Mouse (Mus musculus) G1E-ER4 (cell line): ENCODE data around the gene Spn. TPM values are rescaled to one million over a fixed set of nuclear protein-coding genes. Genes with fewer than 3 reads are reported as not detected.

Experiments used
- GATA1 ChIP-seq: IDR thresholded peaks from one replicate; pipeline ENCODE4 v1.8.0; 2012; ENCODE audit warnings: low read length, inconsistent platforms
- polyA plus RNA-seq: library from polyadenylated mRNA; stranded (reverse); fragments of >175 nt; gene quantifications from 2 replicates; pipeline ENCODE4 v1.2.3, GENCODE M21; 2012

Gene Spn
- polyA plus RNA-seq: 104 and 107 TPM in 2 replicates

GRCm38 (mm10) chr7:127137262-127138017, at the start of gene Spn:
TSS of gene Spn (minus strand) at chr7:127137823.
- no peak for TF ChIP-seq GATA1

- TF ChIP-seq GATA1: no peak
Measured at GRCm38 (mm10) chr7:127187351-127187750, 49.7 kb upstream of the Spn start.

- TF ChIP-seq GATA1: no peak
Measured at GRCm38 (mm10) chr7:127185601-127186000, 48.0 kb upstream of the Spn start.

DNA sequence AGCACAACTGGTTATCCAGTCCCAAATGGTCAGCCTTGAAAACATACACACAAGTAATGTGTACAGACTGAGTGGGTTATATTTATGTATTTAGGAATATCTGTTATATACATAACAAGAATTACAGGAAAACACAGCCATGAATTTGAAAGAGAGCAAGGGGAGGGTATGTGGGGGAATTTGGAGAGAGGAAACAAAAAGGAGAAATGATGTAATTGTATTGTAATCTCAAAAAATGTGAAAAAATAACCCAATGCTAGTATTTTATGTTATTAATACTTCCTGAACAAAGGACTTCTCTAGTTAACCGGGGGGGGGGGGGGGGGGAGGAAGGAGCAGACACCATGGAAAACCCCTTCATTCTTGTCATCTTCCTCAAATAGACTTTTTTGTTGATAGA, 47.1 kb upstream of the Spn start:
- no peak for TF ChIP-seq GATA1

DNA sequence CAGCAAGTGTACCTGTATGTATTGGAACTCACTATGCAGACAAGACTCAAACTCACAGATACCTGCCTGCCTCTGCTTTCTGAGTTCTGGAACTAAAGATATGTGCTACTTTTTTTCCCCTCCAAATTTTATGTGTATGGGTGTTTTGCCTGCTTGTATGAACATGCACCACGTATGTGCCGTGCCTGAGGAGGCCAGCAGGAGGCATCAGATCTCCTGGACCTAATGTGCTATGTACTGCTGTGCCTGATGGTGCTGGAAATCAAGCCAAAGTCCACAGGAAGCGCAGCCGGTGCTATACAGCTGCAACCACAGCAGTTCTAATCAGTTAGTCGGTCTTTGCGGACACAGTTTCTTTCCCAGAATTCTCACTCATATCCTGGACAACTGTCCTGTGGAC, 46.2 kb upstream of the Spn start:
- no peak for TF ChIP-seq GATA1

DNA sequence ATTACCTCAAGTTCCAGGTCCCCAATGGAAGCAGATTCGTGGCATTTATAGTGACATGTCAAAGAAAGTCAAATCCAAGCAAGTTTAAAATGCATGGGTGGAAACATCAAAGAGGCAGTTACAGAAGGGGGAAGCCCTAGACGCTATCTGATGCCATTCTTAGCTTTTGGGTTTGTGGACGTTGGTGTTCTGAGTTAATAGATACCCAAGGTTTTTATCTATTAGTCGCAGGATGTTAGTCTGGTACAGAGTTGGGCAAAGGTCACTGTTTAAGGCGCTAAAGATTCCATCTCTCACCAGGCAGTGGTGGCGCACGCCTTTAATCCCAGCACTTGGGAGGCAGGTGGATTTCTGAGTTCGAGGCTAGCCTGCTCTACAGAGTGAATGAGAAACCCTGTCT, 45.7 kb upstream of the Spn start:
- peak; percentile 98 for TF ChIP-seq GATA1

DNA sequence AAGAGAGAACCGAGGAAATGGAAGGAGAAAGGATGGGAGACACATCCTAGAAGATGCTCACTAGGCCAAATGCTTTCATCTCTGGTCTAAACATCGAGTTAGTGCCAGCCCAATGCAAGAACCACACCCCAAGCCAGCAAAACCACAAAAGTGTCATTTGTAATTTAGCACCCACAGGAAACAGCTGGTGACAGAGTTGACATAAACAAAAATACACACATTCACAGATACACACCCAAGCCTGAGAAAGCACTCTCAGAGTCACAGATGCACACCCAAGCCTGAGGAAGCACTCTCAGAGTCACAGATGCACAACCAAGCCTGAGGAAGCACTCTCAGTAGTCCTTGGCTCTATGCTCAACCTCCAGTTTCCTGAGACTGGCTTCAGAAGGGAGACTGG, 43.2 kb upstream of the Spn start:
- no peak for TF ChIP-seq GATA1

DNA sequence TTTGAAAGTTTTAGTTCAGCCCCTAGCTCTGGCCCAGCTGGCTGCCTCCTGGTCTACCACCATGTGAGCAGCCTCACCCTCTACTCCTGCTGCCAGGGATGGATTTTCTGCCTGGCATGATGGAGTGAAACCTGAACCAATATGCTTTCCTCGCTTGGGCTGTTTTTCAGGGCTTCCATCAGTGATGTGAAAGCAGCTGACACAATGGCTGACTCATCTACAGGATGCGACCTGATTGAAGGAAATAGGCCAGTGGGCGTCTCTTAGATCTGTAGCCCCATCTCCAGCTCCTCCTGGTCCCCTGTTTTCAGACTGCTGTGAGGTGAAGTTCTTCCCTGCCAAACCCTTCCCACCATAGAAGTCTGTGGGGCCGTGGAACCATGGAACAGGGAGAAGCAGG, 39.3 kb upstream of the Spn start:
- TF ChIP-seq GATA1: no peak

- TF ChIP-seq GATA1: no peak
Measured at GRCm38 (mm10) chr7:127166501-127166900, 28.9 kb upstream of the Spn start.

GRCm38 (mm10) chr7:127165607-127166493, 28.2 kb upstream of the Spn start:
- TF ChIP-seq GATA1: no peak

GRCm38 (mm10) chr7:127164002-127164401, 26.4 kb upstream of the Spn start:
- no peak for TF ChIP-seq GATA1

- TF ChIP-seq GATA1: no peak
Measured at GRCm38 (mm10) chr7:127162546-127162945, 24.9 kb upstream of the Spn start.

DNA sequence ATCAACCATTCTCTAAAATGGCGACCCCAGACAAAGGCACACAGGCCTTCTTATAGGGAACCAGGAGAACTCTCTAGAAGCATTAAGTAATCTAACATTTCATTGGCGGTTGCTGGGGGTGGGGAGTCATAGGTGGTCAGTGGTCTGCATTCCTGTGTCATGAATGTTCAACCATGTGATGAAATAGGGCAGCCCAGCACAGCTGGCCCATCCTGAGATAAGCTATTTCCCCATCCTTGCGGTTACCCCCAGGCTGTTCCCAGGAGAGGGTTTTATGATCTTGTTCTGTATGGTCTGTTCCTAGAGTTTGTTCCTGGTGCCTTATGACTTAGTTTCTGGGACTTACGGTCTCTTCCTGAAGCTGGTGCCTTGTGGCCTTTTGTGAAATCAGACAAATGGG, 19.9 kb upstream of the Spn start:
- no peak for TF ChIP-seq GATA1

- no peak for TF ChIP-seq GATA1
Measured at GRCm38 (mm10) chr7:127153477-127153876, 15.9 kb upstream of the Spn start.

DNA sequence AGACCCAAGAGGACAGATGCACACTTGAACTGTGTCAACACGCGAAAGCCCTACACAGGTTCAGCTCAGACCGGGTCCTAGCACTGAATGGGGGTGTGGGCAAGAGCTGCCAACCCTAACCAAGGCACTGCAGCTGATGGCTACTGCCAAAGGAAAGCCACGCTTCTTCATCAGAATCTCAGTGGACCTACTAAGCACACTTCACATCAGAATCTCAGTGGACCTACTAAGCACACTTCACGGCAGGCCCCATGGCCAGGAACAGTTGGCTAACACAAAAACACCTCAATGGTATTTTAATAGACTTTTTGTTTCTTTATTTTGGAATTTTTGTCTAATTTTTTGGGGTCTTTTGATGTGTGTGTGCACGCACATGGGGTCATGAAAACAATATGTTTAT, 14.8 kb upstream of the Spn start:
- TF ChIP-seq GATA1: no peak

DNA sequence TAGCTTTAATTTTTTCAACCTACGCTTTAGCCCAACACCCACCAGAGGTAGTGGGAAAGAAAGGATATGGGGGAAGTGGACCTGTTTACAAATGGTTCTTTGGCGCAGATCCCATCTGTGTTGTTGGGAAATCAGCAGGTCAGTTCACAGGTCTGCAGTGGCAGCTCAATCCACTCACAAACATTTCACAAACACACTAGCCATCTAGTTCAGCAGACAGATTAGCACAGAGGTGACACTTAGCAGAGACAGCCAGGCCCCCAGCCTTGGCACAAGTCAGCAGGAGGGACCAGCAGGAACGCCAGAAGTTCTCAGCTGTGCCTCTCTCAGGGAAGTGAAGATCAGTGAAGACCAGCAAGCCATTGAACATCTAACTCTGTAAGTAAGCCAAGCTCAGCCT, 10.3 kb upstream of the Spn start:
- TF ChIP-seq GATA1: no peak

GRCm38 (mm10) chr7:127146267-127146603, 8.6 kb upstream of the Spn start:
- TF ChIP-seq GATA1: no peak
